Mouse (Mus musculus): Measurements from ENCODE around the gene Slc25a45.
A peak's percentile ranks its signal among the peaks of the same experiment; 100 is the strongest.

The Slc25a45 gene

GRCm38 (mm10) chr19:5929634-5930596, 52.3 kb downstream of the Slc25a45 start:
- peak; percentile 79 for DNase-seq (ENCODE audit: low spot score)

- peak; percentile 82 for DNase-seq (ENCODE audit: low spot score)
These were observed 57.7 kb downstream of the Slc25a45 start for GRCm38 (mm10) chr19:5935266-5935665.

Data from testis, postnatal 10 days (tissue).